Mouse (Mus musculus) heart, embryonic 14.5 days (tissue): ENCODE measurements at regions not wholly inside any gene's neighbourhood (a gene's known extent, or its start where the extent isn't known, plus 50 kb on each side); places are given as distances from the start of the nearest gene placed in this dataset.

Source experiments
- ATAC-seq: fragments of 200-750 bp; cut with Nextera tagmentation; 2 replicates; pipeline ENCODE4 v1.8.0; 2017; ENCODE audit warnings: low read depth, moderate TSS enrichment; ENCODE audit not compliant: insufficient number of reproducible peaks, insufficient read depth, low FRiP score
- H3K27ac ChIP-seq, 2 experiments: fragments of 200-500 bp in 1 of 2; fragments of 300-500 bp in 1 of 2; sonication (generic) in 1 of 2; replicated peaks in 1 of 2; 2 replicates each; pipeline ENCODE4 v1.5.1; 2012 to 2014; ENCODE audit warnings: low read depth in 2 of 2, low read length in 2 of 2, control low read depth in 1 of 2, mild to moderate bottlenecking in 1 of 2, mixed read lengths in 1 of 2; ENCODE audit not compliant: control insufficient read depth in 1 of 2, insufficient read depth in 1 of 2
- H3K27me3 ChIP-seq: fragments of 300-500 bp; sonication (generic); 2 replicates; pipeline ENCODE4 v1.6.1; 2014; ENCODE audit warnings: mild to moderate bottlenecking, low read length, control low read depth; ENCODE audit not compliant: control insufficient read depth, insufficient read depth
- H3K36me3 ChIP-seq: fragments of 300-500 bp; sonication (generic); 2 replicates; pipeline ENCODE4 v1.6.1; 2014; ENCODE audit warnings: mild to moderate bottlenecking, control low read depth, low read length, mixed read lengths; ENCODE audit not compliant: control insufficient read depth, insufficient read depth
- H3K4me1 ChIP-seq, 2 experiments: fragments of 200-500 bp in 1 of 2; fragments of 300-500 bp in 1 of 2; sonication (generic) in 1 of 2; 2 replicates each; pipeline ENCODE4 v1.6.1; 2012 to 2014; ENCODE audit warnings: low read length in 2 of 2, control low read depth in 1 of 2, mixed read lengths in 1 of 2; ENCODE audit not compliant: control insufficient read depth in 2 of 2, insufficient read depth in 2 of 2
- H3K4me2 ChIP-seq: fragments of 300-500 bp; sonication (generic); 2 replicates; pipeline ENCODE4 v1.6.1; 2014; ENCODE audit warnings: mild to moderate bottlenecking, low read length
- H3K4me3 ChIP-seq, 2 experiments: fragments of 200-500 bp in 1 of 2; fragments of 300-500 bp in 1 of 2; sonication (generic) in 1 of 2; 2 replicates each; pipeline ENCODE4 v1.5.1; 2012 to 2014; ENCODE audit warnings: low read length in 2 of 2, mild to moderate bottlenecking in 2 of 2, control low read depth in 1 of 2, low read depth in 1 of 2, moderate library complexity in 1 of 2; ENCODE audit not compliant: control insufficient read depth in 1 of 2, insufficient read depth in 1 of 2
- H3K9ac ChIP-seq: fragments of 300-500 bp; sonication (generic); 2 replicates; pipeline ENCODE4 v1.6.1; 2014; ENCODE audit warnings: mild to moderate bottlenecking, low read length
- H3K9me3 ChIP-seq: fragments of 300-500 bp; sonication (generic); 2 replicates; pipeline ENCODE4 v1.6.1; 2016; ENCODE audit warnings: low read length, control low read depth; ENCODE audit not compliant: control insufficient read depth
- WGBS: fragments of 180-500 bp; shearing (Covaris S2); extraction: QIAGEN DNeasy Blood & Tissue Kit; methylation state at CpG from one replicate; pipeline ENCODE4 v1.1.7; 2014; 5-methylcytosine and 5-hydroxymethylcytosine counted together

- Histone ChIP-seq H3K36me3 (no peaks in the 10 kb centered on the region), H3K9ac (no peak overlapping the region), H3K9me3 (no peaks in the 10 kb centered on the region), H3K4me3 (no peak overlapping the region), H3K4me2 (no peak overlapping the region), H3K4me1 (no peaks in the 10 kb centered on the region), H3K27me3 (no peaks in the 10 kb centered on the region), H3K27ac (no peak overlapping the region)
- no peak for ATAC-seq
- 84% methylated on average over 3 of the region's 3 CpGs for WGBS
These were observed 659.2 kb upstream of the Acvr2a start for GRCm38 (mm10) chr2:48154706-48155105.

GRCm38 (mm10) chr2:48172626-48173025 is 641.3 kb upstream of the Acvr2a start:
- no peaks in the 10 kb centered on the region for H3K27me3 ChIP-seq
- no peaks in the 10 kb centered on the region for H3K4me1 ChIP-seq
- no peaks in the 10 kb centered on the region for H3K9me3 ChIP-seq
- ATAC-seq = no peak
- H3K9ac ChIP-seq = no peak overlapping the region
- no peaks in the 10 kb centered on the region for H3K36me3 ChIP-seq
- H3K4me2 ChIP-seq = no peak overlapping the region
- no peak overlapping the region for H3K27ac ChIP-seq
- H3K4me3 ChIP-seq = no peak overlapping the region
- WGBS = 26% methylated on average over 1 of the region's 1 CpGs

- Histone ChIP-seq H3K4me1 (no peaks in the 10 kb centered on the region), H3K4me3 (no peak overlapping the region), H3K27ac (no peak overlapping the region), H3K27me3 (no peaks in the 10 kb centered on the region), H3K36me3 (no peaks in the 10 kb centered on the region), H3K9ac (no peak overlapping the region), H3K4me2 (no peak overlapping the region), H3K9me3 (no peaks in the 10 kb centered on the region)
- WGBS = 76% methylated on average over 1 of the region's 1 CpGs
- ATAC-seq = no peak
These were observed 627.7 kb upstream of the Acvr2a start for GRCm38 (mm10) chr2:48186161-48186560.

- ATAC-seq = no peak
- Histone ChIP-seq H3K27me3 (no peaks in the 10 kb centered on the region), H3K9me3 (no peaks in the 10 kb centered on the region), H3K4me2 (no peak overlapping the region), H3K4me1 (no peaks in the 10 kb centered on the region), H3K27ac (no peak overlapping the region), H3K9ac (no peak overlapping the region), H3K36me3 (no peaks in the 10 kb centered on the region), H3K4me3 (no peak overlapping the region)
- 69% methylated on average over 2 of the region's 2 CpGs for WGBS
These were observed 627.3 kb upstream of the Acvr2a start for GRCm38 (mm10) chr2:48186609-48187008.

GRCm38 (mm10) chr2:48211804-48212203 is 602.1 kb upstream of the Acvr2a start:
- no peak overlapping the region for H3K9ac ChIP-seq
- H3K4me1 ChIP-seq = no peaks in the 10 kb centered on the region
- no peaks in the 10 kb centered on the region for H3K9me3 ChIP-seq
- ATAC-seq = no peak
- no peaks in the 10 kb centered on the region for H3K36me3 ChIP-seq
- H3K4me2 ChIP-seq = no peak overlapping the region
- H3K4me3 ChIP-seq = no peak overlapping the region
- no peaks in the 10 kb centered on the region for H3K27me3 ChIP-seq
- WGBS = 50% methylated on average over 1 of the region's 1 CpGs
- no peak overlapping the region for H3K27ac ChIP-seq

GRCm38 (mm10) chr2:48220771-48221170 is 593.1 kb upstream of the Acvr2a start:
- Histone ChIP-seq H3K27ac (no peak overlapping the region), H3K9ac (no peak overlapping the region), H3K9me3 (no peaks in the 10 kb centered on the region), H3K4me2 (no peak overlapping the region), H3K4me3 (no peak overlapping the region), H3K4me1 (no peaks in the 10 kb centered on the region), H3K27me3 (no peaks in the 10 kb centered on the region), H3K36me3 (no peaks in the 10 kb centered on the region)
- WGBS = 88% methylated on average over 3 of the region's 3 CpGs
- no peak for ATAC-seq

- Histone ChIP-seq H3K4me1 (no peaks in the 10 kb centered on the region), H3K36me3 (no peaks in the 10 kb centered on the region), H3K27me3 (no peaks in the 10 kb centered on the region), H3K9ac (no peak overlapping the region), H3K9me3 (no peaks in the 10 kb centered on the region), H3K4me3 (no peak overlapping the region), H3K27ac (no peak overlapping the region), H3K4me2 (no peak overlapping the region)
- no peak for ATAC-seq
- 30% methylated on average over 2 of the region's 2 CpGs for WGBS
These were observed 590.7 kb upstream of the Acvr2a start for GRCm38 (mm10) chr2:48223084-48223799.

GRCm38 (mm10) chr2:48250174-48250573 is 563.7 kb upstream of the Acvr2a start:
- Histone ChIP-seq H3K9ac (no peak overlapping the region), H3K27ac (no peak overlapping the region), H3K4me2 (no peak overlapping the region), H3K9me3 (no peaks in the 10 kb centered on the region), H3K4me1 (no peaks in the 10 kb centered on the region), H3K4me3 (no peak overlapping the region), H3K36me3 (no peaks in the 10 kb centered on the region), H3K27me3 (no peaks in the 10 kb centered on the region)
- WGBS = 70% methylated on average over 4 of the region's 4 CpGs
- ATAC-seq = no peak
